Mouse (Mus musculus) neural tube, embryonic 15.5 days (tissue): ENCODE results near the gene Glg1. TPM values are rescaled to one million over a fixed set of nuclear protein-coding genes. Genes with fewer than 3 reads are reported as not detected.

Experiments used
- ATAC-seq: fragments of 200-750 bp; cut with Nextera tagmentation; 2 replicates; pipeline ENCODE4 v1.8.0; 2017; ENCODE audit warnings: mild to moderate bottlenecking, moderate TSS enrichment, moderate library complexity; ENCODE audit not compliant: low FRiP score
- H3K27ac ChIP-seq: fragments of 300-500 bp; sonication (generic); replicated peaks from 2 replicates; pipeline ENCODE4 v1.5.1; 2015; ENCODE audit warnings: mild to moderate bottlenecking, inconsistent platforms
- H3K27me3 ChIP-seq: fragments of 300-500 bp; sonication (generic); replicated peaks from 2 replicates; pipeline ENCODE4 v1.6.1; 2015; ENCODE audit warnings: inconsistent platforms
- H3K36me3 ChIP-seq: fragments of 300-500 bp; sonication (generic); 2 replicates; pipeline ENCODE4 v1.6.1; 2015; ENCODE audit warnings: inconsistent platforms
- H3K4me1 ChIP-seq: fragments of 300-500 bp; sonication (generic); 2 replicates; pipeline ENCODE4 v1.6.1; 2015; ENCODE audit warnings: inconsistent platforms
- H3K4me2 ChIP-seq: fragments of 300-500 bp; sonication (generic); 2 replicates; pipeline ENCODE4 v1.6.1; 2015; ENCODE audit warnings: inconsistent platforms, mild to moderate bottlenecking, moderate library complexity
- H3K4me3 ChIP-seq: fragments of 300-500 bp; sonication (generic); replicated peaks from 2 replicates; pipeline ENCODE4 v1.5.1; 2015; ENCODE audit warnings: mild to moderate bottlenecking, inconsistent platforms
- H3K9ac ChIP-seq: fragments of 300-500 bp; sonication (generic); replicated peaks from 2 replicates; pipeline ENCODE4 v1.6.1; 2015; ENCODE audit warnings: mild to moderate bottlenecking, inconsistent platforms
- H3K9me3 ChIP-seq: fragments of 300-500 bp; sonication (generic); replicated peaks from 2 replicates; pipeline ENCODE4 v1.6.1; 2016; ENCODE audit warnings: inconsistent platforms
- WGBS: fragments of 180-500 bp; shearing (Covaris S2); methylation state at CpG from one replicate; pipeline ENCODE4 v1.1.7; 2015; ENCODE audit warnings: mixed read lengths; 5-methylcytosine and 5-hydroxymethylcytosine counted together
- microRNA-seq: library from miRNA; unstranded; fragments of <30 nt; microRNA quantifications from one replicate; pipeline ENCODE4, GENCODE M21; 2017
- polyA plus RNA-seq: library from polyadenylated mRNA; unstranded; fragments of >200 nt; fragmentation: Nextera tagmentation; extraction: Ambion mirVana; gene quantifications from 2 replicates; pipeline ENCODE4 v1.2.1, GENCODE M21; 2015

Glg1 gene
- polyA plus RNA-seq, 1 experiment from 2014 or later: 61.0 TPM

GRCm38 (mm10) chr8:111114891-111115290 is 144.1 kb downstream of the Glg1 start:
- Histone ChIP-seq H3K27me3 (no peaks in the 10 kb centered on the region), H3K4me2 (no peak overlapping the region), H3K4me3 (no peak overlapping the region), H3K9ac (no peak overlapping the region), H3K9me3 (no peaks in the 10 kb centered on the region), H3K36me3 (peaks cover 81% of the 10 kb centered on the region), H3K4me1 (no peaks in the 10 kb centered on the region), H3K27ac (no peak overlapping the region)
- ATAC-seq: no peak
- 96% methylated on average over 5 of the region's 5 CpGs for WGBS

Small RNAs within 50 kb of the gene (microRNA-seq; reads per million reads assigned to microRNA genes)
- gene Gm23193: not detected

Other genes with a start within 250 kb of the Glg1 start
- 6.0 and 6.1 TPM in 2 replicates for gene Ddx19b, start 227.5 kb downstream of the Glg1 start, polyA plus RNA-seq
- gene Aars, start 226.1 kb downstream of the Glg1 start, polyA plus RNA-seq: 79.6 and 91.0 TPM in 2 replicates
- not detected in 2 replicates for gene Exosc6, start 202.9 kb downstream of the Glg1 start, polyA plus RNA-seq
- gene Clec18a, start 166.8 kb downstream of the Glg1 start, polyA plus RNA-seq: 0.31 and 0.65 TPM in 2 replicates
- gene Pdpr, start 164.6 kb downstream of the Glg1 start, polyA plus RNA-seq: 10.3 and 10.5 TPM in 2 replicates
- gene Rfwd3, start 41.0 kb upstream of the Glg1 start, polyA plus RNA-seq: 18.9 and 28.6 TPM in 2 replicates
- 0.29 and 1.1 TPM in 2 replicates for gene Mlkl, start 79.0 kb upstream of the Glg1 start, polyA plus RNA-seq
- gene Fa2h, start 134.6 kb upstream of the Glg1 start, polyA plus RNA-seq: 0.69 and 0.86 TPM in 2 replicates